Mouse (Mus musculus): Measurements from ENCODE around the gene Skint5.
"Not testable (repeated sequence)": the region's sequence is repeated elsewhere in the genome, so short reads cannot be mapped to it uniquely, and the experiment has no call there.

Gene Skint5

DNA sequence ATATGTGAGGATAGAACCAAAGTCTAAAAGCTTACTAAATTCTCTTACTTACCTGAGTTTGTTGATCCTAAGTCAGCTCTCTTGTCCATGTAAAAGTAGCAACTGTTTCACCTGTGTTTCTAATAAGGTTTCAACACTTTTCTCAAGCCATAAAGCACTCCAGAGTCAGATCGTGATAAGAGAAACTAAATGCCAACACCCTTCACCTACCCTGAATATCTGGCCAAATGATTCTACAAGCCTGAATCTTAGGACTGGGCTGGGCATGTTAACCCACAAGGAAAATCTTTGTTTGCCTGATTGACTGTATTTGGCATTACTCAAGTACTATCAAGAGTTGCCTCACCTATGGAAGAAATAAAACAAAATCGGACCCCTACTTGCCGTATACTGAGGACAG is at the start of gene Skint5:
Gene Skint5 (minus strand): TSS at position 101 of the 400 bp plus-strand sequence.
- DNase-seq, result no peak

- no peak for DNase-seq
Measured at GRCm38 (mm10) chr4:113957343-113957742, 42.0 kb downstream of the Skint5 start.

DNA sequence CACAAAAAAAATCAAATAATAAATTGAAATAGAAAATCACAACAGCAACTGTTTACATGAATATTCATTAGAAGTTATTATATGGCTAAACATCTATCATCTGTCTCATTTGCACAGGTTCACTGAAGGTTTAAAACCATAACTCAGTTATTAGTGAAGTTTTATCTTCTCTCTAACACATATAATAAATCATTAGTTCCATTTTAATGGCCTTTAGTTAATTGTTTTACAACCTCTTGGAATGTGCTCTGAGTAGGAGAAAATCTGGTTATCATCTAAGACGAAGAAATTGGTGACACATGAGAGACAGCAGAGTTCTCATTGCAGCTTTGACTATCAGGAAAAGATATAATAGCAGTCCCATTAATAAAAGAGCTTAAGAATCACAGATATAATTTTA is 235.1 kb downstream of the Skint5 start:
- no peak for DNase-seq

DNA sequence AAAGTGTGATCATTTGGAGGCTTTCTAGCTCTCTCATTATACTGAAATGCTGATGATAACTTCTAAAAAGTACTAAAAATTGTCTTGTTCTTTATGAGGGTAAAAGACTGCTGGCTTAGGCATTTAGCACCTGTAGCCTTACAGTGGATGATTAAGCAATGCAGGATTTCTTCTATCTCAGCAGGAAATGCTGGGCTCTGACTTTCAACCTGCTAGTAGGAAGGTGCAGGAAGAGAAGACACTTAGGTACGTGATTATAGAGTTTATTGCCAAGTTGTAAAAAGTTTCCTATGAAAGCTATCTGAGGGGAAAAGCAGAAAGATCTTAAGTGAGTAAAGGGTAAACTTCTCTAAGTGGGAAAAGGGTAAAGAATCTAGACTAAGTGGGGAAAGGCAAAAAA is 235.6 kb downstream of the Skint5 start:
- DNase-seq, result no peak

- DNase-seq, result not testable (repeated sequence)
Measured at GRCm38 (mm10) chr4:113448230-113448629, 551.1 kb downstream of the Skint5 start.
